Mouse (Mus musculus) ES-Bruce4 (cell line): Measurements from ENCODE around the gene Lrmda.
A peak's percentile ranks its signal among the peaks of the same experiment; 100 is the strongest.

ENCODE experiments used
- CTCF ChIP-seq: IDR thresholded peaks from one replicate; pipeline ENCODE4 v1.8.1; 2011; ENCODE audit warnings: low read depth, low read length
- EP300 ChIP-seq: IDR thresholded peaks from 2 replicates; pipeline ENCODE4 v1.6.1; 2011; ENCODE audit warnings: low read depth, low read length; ENCODE audit not compliant: insufficient read depth

DNA sequence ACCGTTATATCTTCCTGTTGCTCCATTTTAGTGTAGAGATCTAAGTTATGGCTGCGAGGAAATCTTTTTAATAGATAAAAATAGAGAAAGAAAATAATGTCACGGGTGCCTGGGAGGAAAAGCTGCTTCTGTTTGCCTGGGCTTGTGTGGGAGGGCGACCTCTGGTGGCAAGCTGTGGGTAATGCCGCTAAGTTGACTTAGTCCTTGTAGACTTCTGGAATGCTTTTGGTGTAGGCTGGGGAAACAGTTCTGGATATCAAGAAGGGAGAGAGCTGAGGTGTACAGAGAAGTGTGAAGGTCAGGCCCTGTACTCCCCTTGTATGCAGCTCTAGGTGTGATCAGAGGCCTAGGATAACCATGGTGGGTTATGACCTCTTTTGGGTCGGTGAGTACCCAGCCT, 558.7 kb downstream of the Lrmda start:
- TF ChIP-seq CTCF = peak; percentile 87
- no peak for TF ChIP-seq EP300
